Mouse (Mus musculus) 3134 (cell line): ENCODE measurements at regions not wholly inside any gene's neighbourhood (a gene's known extent, or its start where the extent isn't known, plus 50 kb on each side); places are given as distances from the start of the nearest gene placed in this dataset.
A peak's percentile ranks its signal among the peaks of the same experiment; 100 is the strongest.

ENCODE experiments used
- DNase-seq: peaks from one replicate; pipeline ENCODE4 v3.0.0-alpha.2; 2011; ENCODE audit warnings: low spot score; ENCODE audit not compliant: insufficient read length; ENCODE audit errors: extremely low read depth

DNA sequence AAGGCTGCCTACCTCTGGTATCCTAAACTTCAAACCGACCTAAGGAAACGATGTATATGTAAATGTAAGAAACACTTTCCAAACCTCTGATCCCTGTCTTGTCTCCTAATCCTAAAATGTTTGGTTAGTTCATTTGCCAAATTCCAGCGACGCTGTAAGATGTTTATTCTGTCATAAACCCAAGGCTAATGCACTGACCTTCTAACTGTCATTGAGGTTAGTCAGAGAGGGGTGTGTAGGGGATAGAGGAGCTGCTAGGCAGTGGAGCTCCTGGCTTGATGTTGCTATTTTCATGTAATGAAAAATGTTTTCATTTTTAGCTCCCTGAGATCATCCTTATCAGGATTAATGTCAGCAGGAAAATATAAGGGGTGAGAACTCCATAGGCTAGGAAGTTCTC, 335.8 kb upstream of the Rasgrp1 start:
- DNase-seq, result no peak

DNA sequence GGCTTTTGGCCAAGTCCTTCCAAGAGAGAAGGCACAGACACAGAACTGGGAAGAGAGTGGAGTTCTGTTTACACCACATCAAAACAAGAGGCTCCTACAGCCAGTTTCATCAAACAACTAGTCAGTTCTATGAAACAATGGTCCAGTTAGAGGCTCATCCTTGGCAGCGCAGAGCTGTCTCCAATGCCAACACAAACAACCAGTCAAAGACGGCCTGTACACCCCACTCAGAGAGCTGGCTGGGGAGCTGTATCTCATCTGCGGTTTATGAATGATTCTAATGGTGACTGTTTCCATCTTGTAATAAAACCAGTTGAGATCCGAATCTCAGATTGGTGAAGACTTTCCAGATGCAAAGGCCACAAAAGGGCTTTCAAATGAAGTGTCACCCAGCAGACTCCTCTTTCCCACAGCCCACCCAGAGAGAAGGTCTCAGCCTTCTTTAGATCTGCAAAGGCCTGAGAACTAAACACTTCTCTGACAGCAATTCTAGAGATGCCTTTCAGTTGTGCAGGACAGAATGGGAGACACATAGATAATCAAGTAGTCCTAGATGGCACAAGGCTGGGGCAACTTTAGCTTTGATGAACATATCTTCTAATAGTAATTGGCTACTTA, 343.1 kb upstream of the Rasgrp1 start:
- DNase-seq, result peak; percentile 29

- DNase-seq, result no peak
Measured at GRCm38 (mm10) chr2:117693537-117693936, 350.7 kb upstream of the Rasgrp1 start.

DNA sequence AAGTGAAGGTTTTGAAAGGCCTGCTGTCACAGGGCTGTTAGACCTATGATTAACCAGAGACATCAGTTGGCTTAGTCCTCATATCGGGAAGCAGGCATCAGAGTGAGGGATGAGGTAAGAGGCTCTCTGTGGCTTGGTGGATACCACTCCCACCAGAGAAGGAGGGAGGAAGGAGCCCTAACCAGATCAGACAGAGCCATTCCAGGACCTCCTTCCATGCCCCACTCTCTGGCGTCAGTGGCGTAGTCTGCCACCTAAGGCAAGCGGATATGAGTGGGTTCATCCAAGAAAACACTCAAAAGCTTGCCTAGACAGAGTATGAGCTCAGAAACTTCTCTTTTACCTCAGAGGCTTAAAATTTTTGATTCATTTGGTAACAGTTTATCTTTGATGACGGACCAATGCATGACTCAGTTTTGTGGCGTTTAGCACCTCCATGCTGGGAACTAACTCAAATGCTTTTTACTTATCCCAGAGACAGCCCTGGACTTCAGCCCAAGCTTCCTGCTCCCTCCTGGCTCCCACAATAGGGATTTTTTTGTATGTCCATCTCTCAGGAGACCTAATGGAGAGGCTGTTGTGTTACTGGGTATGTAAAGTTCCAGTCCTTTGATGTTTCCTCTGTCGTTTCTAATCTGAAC, 367.5 kb upstream of the Rasgrp1 start:
- DNase-seq, result peak; percentile 52

- DNase-seq, result no peak
Measured at GRCm38 (mm10) chr2:117724066-117724465, 381.3 kb upstream of the Rasgrp1 start.

DNA sequence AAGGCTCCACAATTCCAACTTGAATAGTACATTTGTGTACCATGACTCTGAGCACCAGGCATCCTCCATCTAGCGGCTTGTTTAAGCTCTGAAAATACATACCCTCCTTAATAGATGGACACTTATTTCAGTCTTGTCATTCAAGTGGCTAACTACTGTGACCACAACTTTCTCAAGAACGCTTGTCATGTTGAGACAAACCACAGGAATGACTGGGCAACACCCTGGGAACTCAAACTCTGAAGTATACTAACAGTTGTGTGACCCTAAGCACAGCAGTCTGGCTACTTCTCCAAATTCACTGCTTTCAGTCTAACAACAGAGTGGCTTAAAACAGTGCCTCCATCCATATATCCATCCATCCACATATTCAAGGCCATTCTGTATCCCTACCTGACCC, 380.4 kb upstream of the Thbs1 start:
- peak; percentile 68 for DNase-seq

- no peak for DNase-seq
Measured at GRCm38 (mm10) chr2:117742413-117742812, 369.3 kb upstream of the Thbs1 start.

- DNase-seq, result peak; percentile 11
Measured at GRCm38 (mm10) chr2:117743901-117744300, 367.8 kb upstream of the Thbs1 start.

DNA sequence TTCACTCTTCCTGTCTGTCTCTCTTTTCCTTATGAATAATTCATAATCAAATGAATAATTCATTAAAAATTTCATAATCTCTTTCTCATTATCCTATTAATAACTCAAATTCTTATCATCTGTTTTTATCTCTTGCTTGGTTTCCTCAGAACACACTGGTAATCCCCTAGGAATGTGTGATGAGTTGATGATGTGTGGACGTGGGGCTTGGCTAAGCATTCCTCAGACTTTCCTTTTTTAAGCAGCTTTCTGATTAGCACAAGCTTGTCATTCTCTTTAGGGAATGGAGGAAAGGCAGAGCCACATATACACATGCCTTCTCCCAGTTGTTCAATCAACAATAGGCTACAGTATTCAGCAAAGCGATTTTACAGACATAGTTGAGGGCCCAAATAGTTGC, 365.9 kb upstream of the Thbs1 start:
- DNase-seq, result peak; percentile 36

- no peak for DNase-seq
Measured at GRCm38 (mm10) chr2:117747136-117747535, 364.5 kb upstream of the Thbs1 start.

GRCm38 (mm10) chr2:117748892-117749291, 362.8 kb upstream of the Thbs1 start:
- DNase-seq, result peak; percentile 63

DNA sequence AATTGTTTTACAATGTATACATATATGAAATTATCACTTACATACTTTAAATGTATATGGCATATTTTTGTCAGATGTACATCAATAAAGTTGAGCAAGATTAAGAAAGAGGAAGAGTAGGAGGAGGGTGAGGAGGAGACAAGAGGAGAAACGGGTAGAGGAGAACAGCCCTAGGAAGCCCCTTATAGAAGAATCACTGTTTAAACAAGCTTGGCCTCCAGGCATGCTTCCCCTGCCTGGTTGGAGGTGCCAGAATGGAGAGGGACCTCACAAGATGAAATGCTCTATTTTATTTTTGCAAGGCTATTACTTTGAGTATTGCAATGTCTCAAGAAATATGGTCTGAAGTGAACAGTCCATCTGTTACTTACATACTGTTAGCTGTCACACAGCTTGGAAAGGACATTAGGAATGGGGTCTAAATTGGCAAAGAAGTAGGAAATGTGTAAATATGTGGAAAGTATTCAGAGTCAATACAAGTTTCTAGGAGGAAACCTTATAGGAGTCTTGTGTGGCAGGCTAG, 352.1 kb upstream of the Thbs1 start:
- DNase-seq, result no peak

DNA sequence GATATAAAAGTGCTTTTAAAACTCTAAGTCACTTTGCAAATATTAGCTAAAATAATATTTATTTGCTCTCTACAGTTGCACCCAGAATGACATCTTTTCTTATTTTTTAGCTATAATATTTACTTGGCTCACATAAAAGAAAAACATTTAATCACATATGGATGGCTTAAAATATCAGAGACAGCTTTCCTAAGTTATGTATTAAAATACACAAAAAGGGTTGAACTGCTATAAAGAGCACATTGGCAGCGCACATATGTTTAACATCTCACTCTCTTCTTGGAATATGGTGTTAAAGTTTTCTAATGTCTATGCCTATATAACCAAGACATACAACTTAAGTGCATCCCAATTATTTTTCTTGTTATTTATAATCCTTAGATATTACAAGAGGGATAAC, 348.0 kb upstream of the Thbs1 start:
- no peak for DNase-seq

- DNase-seq, result no peak
Measured at GRCm38 (mm10) chr2:117765572-117765971, 346.1 kb upstream of the Thbs1 start.

- no peak for DNase-seq
Measured at GRCm38 (mm10) chr2:117766450-117766849, 345.2 kb upstream of the Thbs1 start.

- DNase-seq, result no peak
Measured at GRCm38 (mm10) chr2:117769402-117770114, 342.1 kb upstream of the Thbs1 start.

- no peak for DNase-seq
Measured at GRCm38 (mm10) chr2:117770115-117770485, 341.6 kb upstream of the Thbs1 start.

DNA sequence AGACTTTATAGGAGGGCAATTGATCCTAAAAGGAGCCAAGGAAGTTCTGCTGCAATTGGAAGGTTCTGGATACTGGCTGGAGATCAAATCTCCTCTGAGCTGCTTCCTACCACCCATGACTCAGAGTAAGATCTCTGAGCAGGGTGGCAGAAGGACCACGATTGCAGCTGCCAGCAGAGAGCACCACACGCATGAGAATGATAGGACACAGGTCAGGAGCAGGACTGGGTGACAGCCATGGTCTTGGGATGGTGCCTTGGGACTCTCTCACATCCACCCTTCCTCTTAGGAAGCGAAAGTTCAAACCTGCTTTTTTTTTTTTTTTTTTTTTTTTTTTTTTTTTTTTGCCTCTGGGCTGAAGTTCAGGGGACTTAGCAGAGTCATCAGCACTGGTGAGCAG, 331.4 kb upstream of the Thbs1 start:
- peak; percentile 75 for DNase-seq

GRCm38 (mm10) chr2:117780816-117781215, 330.9 kb upstream of the Thbs1 start:
- peak; percentile 80 for DNase-seq

- no peak for DNase-seq
Measured at GRCm38 (mm10) chr2:117787321-117787720, 324.4 kb upstream of the Thbs1 start.

GRCm38 (mm10) chr2:117794285-117794684, 317.4 kb upstream of the Thbs1 start:
- DNase-seq, result no peak
